Mouse (Mus musculus): Measurements from ENCODE around the gene Cluap1. TPM values are rescaled to one million over a fixed set of nuclear protein-coding genes. Genes with fewer than 3 reads are reported as not detected.

Gene Cluap1
- polyA plus RNA-seq, 1 experiment, result 17.3 TPM

GRCm38 (mm10) chr16:3896046-3896445 is 12.6 kb upstream of the Cluap1 start:
- Histone ChIP-seq H3K27me3 (ENCODE audit: control insufficient read depth, insufficient read depth, low read length, poor library complexity, severe bottlenecking) (no peaks in the 10 kb centered on the region), H3K36me3 (ENCODE audit: control insufficient read depth, insufficient read depth, low read length, poor library complexity, severe bottlenecking) (peaks cover 17% of the 10 kb centered on the region), H3K9ac (ENCODE audit: low read depth, poor library complexity, severe bottlenecking) (no peak overlapping the region), H3K27ac (ENCODE audit: insufficient read depth, low read length) (no peak overlapping the region), H3K4me3 (ENCODE audit: low read depth, low read length) (no peak overlapping the region), H3K9me3 (replicated peaks; ENCODE audit: control insufficient read depth, insufficient read depth, low read length, poor library complexity, severe bottlenecking) (no peaks in the 10 kb centered on the region), H3K4me1 (ENCODE audit: control insufficient read depth, insufficient read depth, low read length) (no peaks in the 10 kb centered on the region)
- no peak for TF ChIP-seq POLR2A (IDR thresholded peaks at IDR 0.05; ENCODE audit: insufficient read depth, low read length)
- no peak for TF ChIP-seq EP300 (IDR thresholded peaks at IDR 0.05; ENCODE audit: insufficient read depth, low read depth, low read length)
- no peak for TF ChIP-seq CTCF (IDR thresholded peaks at IDR 0.05; ENCODE audit: low read depth, low read length)

- H3K9me3 ChIP-seq (replicated peaks; ENCODE audit: control insufficient read depth, insufficient read depth, low read length, poor library complexity, severe bottlenecking), result no peaks in the 10 kb centered on the region
- no peak overlapping the region for H3K9ac ChIP-seq (ENCODE audit: low read depth, poor library complexity, severe bottlenecking)
- peaks cover 18% of the 10 kb centered on the region for H3K36me3 ChIP-seq (ENCODE audit: control insufficient read depth, insufficient read depth, low read length, poor library complexity, severe bottlenecking)
- H3K27ac ChIP-seq (ENCODE audit: insufficient read depth, low read length), result no peak overlapping the region
- no peaks in the 10 kb centered on the region for H3K4me1 ChIP-seq (ENCODE audit: control insufficient read depth, insufficient read depth, low read length)
- no peak overlapping the region for H3K4me3 ChIP-seq (ENCODE audit: low read depth, low read length)
- no peaks in the 10 kb centered on the region for H3K27me3 ChIP-seq (ENCODE audit: control insufficient read depth, insufficient read depth, low read length, poor library complexity, severe bottlenecking)
- TF ChIP-seq EP300 (IDR thresholded peaks at IDR 0.05; ENCODE audit: insufficient read depth, low read depth, low read length), result no peak
- no peak for TF ChIP-seq POLR2A (IDR thresholded peaks at IDR 0.05; ENCODE audit: insufficient read depth, low read length)
- TF ChIP-seq CTCF (IDR thresholded peaks at IDR 0.05; ENCODE audit: low read depth, low read length), result no peak
These were observed 12.0 kb upstream of the Cluap1 start for GRCm38 (mm10) chr16:3896553-3896952.

GRCm38 (mm10) chr16:3907471-3907870 is 1.1 kb upstream of the Cluap1 start:
- Histone ChIP-seq H3K36me3 (ENCODE audit: control insufficient read depth, insufficient read depth, low read length, poor library complexity, severe bottlenecking) (0 out of 2 replicates have a peak, but pooled peaks cover 2% of the 10 kb centered on the region), H3K4me1 (ENCODE audit: control insufficient read depth, insufficient read depth, low read length) (no peaks in the 10 kb centered on the region), H3K4me3 (ENCODE audit: low read depth, low read length) (no peak overlapping the region), H3K9ac (ENCODE audit: low read depth, poor library complexity, severe bottlenecking) (no peak overlapping the region), H3K27me3 (ENCODE audit: control insufficient read depth, insufficient read depth, low read length, poor library complexity, severe bottlenecking) (no peaks in the 10 kb centered on the region), H3K9me3 (replicated peaks; ENCODE audit: control insufficient read depth, insufficient read depth, low read length, poor library complexity, severe bottlenecking) (no peaks in the 10 kb centered on the region), H3K27ac (ENCODE audit: insufficient read depth, low read length) (no peak overlapping the region)
- no peak for TF ChIP-seq POLR2A (IDR thresholded peaks at IDR 0.05; ENCODE audit: insufficient read depth, low read length)

DNA sequence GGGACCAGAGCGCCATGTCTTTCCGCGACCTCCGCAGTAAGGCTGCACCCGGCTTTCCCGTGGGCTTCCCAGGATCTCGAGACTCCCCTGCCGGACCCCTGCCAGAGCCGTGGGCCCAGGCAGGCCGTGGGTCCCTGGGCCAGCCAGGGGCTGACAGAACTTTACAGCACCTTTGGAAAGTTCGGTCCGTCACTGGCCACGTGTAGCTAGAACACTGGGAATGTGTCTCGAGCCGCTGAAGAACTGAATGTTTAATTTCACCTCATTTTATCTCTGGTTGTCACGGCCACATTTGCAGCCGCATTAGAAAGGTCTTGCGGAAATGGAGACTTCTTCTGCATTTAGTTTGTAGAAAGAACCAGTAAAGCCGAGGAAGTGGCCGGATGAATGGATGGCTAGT is 517 bp downstream of the Cluap1 start:
- Histone ChIP-seq H3K27ac (ENCODE audit: insufficient read depth, low read length) (no peak overlapping the region), H3K36me3 (ENCODE audit: control insufficient read depth, insufficient read depth, low read length, poor library complexity, severe bottlenecking) (0 out of 2 replicates have a peak, but pooled peaks cover 4% of the 10 kb centered on the region), H3K27me3 (ENCODE audit: control insufficient read depth, insufficient read depth, low read length, poor library complexity, severe bottlenecking) (no peaks in the 10 kb centered on the region), H3K4me1 (ENCODE audit: control insufficient read depth, insufficient read depth, low read length) (no peaks in the 10 kb centered on the region), H3K4me3 (ENCODE audit: low read depth, low read length) (peak overlapping the region; percentile 56), H3K9me3 (replicated peaks; ENCODE audit: control insufficient read depth, insufficient read depth, low read length, poor library complexity, severe bottlenecking) (no peaks in the 10 kb centered on the region), H3K9ac (ENCODE audit: low read depth, poor library complexity, severe bottlenecking) (peak overlapping the region; percentile 41)
- TF ChIP-seq EP300 (IDR thresholded peaks at IDR 0.05; ENCODE audit: insufficient read depth, low read depth, low read length) (no peak), POLR2A (IDR thresholded peaks at IDR 0.05; ENCODE audit: insufficient read depth, low read length) (no peak), CTCF (IDR thresholded peaks at IDR 0.05; ENCODE audit: low read depth, low read length) (no peak)

DNA sequence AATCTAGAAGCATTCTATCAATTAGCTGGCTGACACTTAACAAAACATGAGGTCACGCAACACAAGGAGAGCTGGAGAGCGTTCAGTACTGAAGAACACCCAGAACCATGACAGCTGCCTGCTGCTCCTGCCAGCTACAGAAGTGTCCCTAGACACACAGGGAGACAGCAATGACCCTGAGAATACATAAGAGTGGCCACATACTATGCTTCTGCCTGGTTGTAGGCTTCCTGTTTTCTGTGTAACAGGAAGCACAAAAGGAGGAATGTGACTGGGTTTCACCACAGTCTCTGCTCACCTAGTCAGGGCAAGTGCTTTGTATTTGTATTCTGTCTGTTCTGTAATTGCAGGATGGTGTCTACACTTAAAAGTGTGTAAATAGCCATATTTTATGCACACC is 12.2 kb downstream of the Cluap1 start:
- Histone ChIP-seq H3K4me3 (ENCODE audit: low read depth, low read length) (no peak overlapping the region), H3K36me3 (ENCODE audit: control insufficient read depth, insufficient read depth, low read length, poor library complexity, severe bottlenecking) (no peaks in the 10 kb centered on the region), H3K27me3 (ENCODE audit: control insufficient read depth, insufficient read depth, low read length, poor library complexity, severe bottlenecking) (no peaks in the 10 kb centered on the region), H3K4me1 (ENCODE audit: control insufficient read depth, insufficient read depth, low read length) (no peaks in the 10 kb centered on the region), H3K9me3 (replicated peaks; ENCODE audit: control insufficient read depth, insufficient read depth, low read length, poor library complexity, severe bottlenecking) (no peaks in the 10 kb centered on the region), H3K27ac (ENCODE audit: insufficient read depth, low read length) (no peak overlapping the region), H3K9ac (ENCODE audit: low read depth, poor library complexity, severe bottlenecking) (no peak overlapping the region)
- no peak for TF ChIP-seq POLR2A (IDR thresholded peaks at IDR 0.05; ENCODE audit: insufficient read depth, low read length)
- TF ChIP-seq CTCF (IDR thresholded peaks at IDR 0.05; ENCODE audit: low read depth, low read length), result no peak
- no peak for TF ChIP-seq EP300 (IDR thresholded peaks at IDR 0.05; ENCODE audit: insufficient read depth, low read depth, low read length)

GRCm38 (mm10) chr16:3923515-3923914 is 14.9 kb downstream of the Cluap1 start:
- H3K27me3 ChIP-seq (ENCODE audit: control insufficient read depth, insufficient read depth, low read length, poor library complexity, severe bottlenecking), result no peaks in the 10 kb centered on the region
- no peak overlapping the region for H3K27ac ChIP-seq (ENCODE audit: insufficient read depth, low read length)
- TF ChIP-seq EP300 (IDR thresholded peaks at IDR 0.05; ENCODE audit: insufficient read depth, low read depth, low read length) (no peak), CTCF (IDR thresholded peaks at IDR 0.05; ENCODE audit: low read depth, low read length) (no peak), POLR2A (IDR thresholded peaks at IDR 0.05; ENCODE audit: insufficient read depth, low read length) (no peak)
- H3K9me3 ChIP-seq (replicated peaks; ENCODE audit: control insufficient read depth, insufficient read depth, low read length, poor library complexity, severe bottlenecking), result no peaks in the 10 kb centered on the region
- H3K9ac ChIP-seq (ENCODE audit: low read depth, poor library complexity, severe bottlenecking), result no peak overlapping the region
- H3K4me3 ChIP-seq (ENCODE audit: low read depth, low read length), result no peak overlapping the region
- no peaks in the 10 kb centered on the region for H3K36me3 ChIP-seq (ENCODE audit: control insufficient read depth, insufficient read depth, low read length, poor library complexity, severe bottlenecking)
- no peaks in the 10 kb centered on the region for H3K4me1 ChIP-seq (ENCODE audit: control insufficient read depth, insufficient read depth, low read length)
